Mouse (Mus musculus) common myeloid progenitor, adult 5-6 weeks (primary cell): ENCODE measurements around the gene Cib1. TPM values are rescaled to one million over a fixed set of nuclear protein-coding genes. Genes with fewer than 3 reads are reported as not detected.

Source experiments
- ATAC-seq: replicated peaks from 2 replicates; pipeline ENCODE4 v1.8.0; 2016; ENCODE audit warnings: low read depth, mild to moderate bottlenecking, moderate TSS enrichment, inconsistent platforms; ENCODE audit not compliant: poor library complexity, severe bottlenecking
- total RNA-seq: library from RNA; stranded (forward); fragments of 200-1000, 187-1606 nt; gene quantifications from 2 replicates; pipeline ENCODE4 v1.2.3, GENCODE M21; 2017

The Cib1 gene
- total RNA-seq = 35.9 and 42.2 TPM in 2 replicates

DNA sequence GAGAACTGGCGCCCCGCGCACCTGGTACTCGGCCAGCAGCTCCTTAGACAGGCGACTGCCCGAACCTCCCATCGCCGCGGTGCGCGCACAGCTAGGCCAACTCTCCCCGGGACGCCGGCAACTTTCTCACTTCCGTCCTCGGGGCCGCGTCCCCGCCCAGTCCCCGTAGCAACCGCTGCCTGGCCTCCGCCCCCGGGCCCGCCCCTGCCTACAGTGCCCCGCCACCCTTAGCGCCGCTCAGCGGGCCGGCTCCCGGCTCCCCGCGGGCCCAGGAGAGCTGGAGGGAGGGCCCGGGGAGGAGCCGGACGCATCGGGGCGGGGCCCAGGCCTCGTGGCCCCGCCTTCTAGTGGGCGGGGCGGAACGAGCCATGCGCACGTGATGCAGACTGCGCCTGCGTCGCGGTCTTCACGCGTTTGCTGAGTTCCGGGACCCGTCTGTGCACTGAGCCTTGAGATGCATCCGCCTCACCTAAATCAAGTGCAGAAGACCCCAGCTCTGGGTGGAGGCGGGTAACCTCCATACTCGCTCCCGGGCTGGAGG lies at the start of gene Cib1, which contains the start of gene Gdpgp1:
Gene Cib1, minus strand, starts transcription at position 325 of the 541 bp plus-strand sequence.
Gene Gdpgp1, plus strand, starts transcription at position 377 of the 541 bp plus-strand sequence.
- ATAC-seq = peak; percentile 92

DNA sequence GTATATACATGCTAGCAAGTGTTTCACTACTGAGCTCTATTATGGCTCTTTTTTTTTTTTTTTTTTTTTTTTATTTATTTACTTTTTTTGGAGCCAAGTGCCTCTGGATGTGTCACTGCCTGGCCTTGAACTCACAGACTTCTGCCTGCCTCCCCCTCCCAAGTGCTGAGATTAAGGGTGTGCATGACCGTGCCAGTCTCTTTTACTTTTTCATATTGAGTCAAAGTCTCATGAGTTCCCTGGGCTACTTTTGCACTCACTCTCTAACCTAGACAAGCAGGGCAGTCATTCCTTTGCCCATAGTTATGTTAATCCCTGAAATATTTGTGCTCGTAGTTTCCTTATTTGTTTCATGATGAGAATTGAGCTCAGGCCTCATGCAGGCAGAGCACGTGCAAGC lies 49.0 kb upstream of the Cib1 start:
- ATAC-seq = no peak

DNA sequence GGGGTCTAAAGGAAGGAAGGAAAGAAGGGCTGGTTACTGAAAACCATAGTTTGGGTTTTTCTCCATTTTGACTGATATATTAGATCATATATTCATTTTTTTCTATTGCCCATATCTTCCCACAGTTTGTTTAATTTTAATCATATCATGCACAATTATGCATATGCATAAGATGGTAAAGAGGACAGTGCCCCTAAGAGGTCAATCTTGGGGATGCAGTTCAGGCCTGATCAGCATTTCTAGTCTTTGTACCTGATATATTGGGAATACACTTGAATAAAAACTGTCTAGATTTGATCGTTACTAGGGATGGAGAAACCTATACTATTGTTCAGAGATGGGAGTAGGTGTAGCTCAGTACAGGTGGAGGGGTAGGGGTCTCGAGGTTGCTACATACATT lies 48.4 kb upstream of the Cib1 start:
- no peak for ATAC-seq

DNA sequence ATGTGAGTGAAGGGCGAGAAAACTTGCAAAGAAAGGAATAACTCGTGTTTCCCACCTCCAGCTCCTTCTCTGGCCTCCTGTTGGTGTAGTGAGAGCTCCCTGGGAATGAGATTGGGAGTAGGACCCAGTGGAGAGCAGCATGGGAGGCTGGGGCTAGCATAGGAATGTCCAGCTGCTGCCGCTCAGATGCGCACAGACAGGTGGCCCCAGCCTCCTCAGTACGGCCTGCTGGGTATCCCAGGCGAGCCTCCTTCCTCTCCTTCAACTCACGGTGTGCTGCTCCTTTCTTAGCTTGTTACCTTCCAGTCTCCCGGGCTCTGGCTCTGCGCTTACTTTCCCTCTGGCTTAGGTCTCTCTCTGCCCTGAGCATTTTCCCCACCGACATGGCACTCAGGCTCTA lies 47.4 kb upstream of the Cib1 start:
- ATAC-seq = no peak

DNA sequence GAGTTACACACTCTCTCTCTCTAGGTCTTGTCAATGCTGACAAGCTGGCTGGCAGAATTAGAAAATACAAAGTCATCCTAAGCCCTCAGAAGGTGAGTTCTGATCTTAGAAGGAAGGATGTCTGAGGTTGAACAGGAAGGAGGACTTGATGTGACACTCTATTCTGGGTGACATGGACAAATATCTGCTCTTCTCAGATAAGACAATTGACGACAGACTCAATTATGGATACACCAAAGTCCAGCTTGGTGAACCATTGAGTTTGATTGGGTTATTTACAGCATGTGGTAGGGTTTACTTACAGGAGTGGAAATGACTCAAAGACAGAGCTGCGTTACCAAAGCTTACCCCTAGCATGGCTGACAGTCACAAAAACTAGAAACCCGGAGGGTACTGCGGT lies 43.8 kb upstream of the Cib1 start:
- ATAC-seq = 0 out of 2 replicates have a peak, but pooled peaks have one; percentile 29

DNA sequence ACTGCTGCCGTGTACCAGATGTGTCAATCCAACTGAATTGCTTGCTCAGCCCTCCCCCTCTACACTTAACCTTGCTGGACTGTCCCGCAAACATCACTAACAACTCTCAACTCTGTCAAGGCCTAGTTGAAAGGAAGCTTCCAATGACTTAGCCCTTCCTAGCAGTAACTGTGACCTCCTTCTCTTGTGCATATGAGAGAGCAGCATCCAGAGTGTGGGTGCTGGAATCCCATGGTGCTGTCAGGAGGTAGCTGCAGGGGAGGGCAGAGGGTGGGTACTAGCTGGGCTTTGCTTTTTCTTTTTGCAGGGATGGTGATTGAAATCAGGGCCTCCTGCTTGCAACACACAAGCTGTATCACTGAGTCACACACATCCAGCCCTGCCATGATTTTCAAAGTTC lies 40.8 kb upstream of the Cib1 start:
- ATAC-seq = no peak

DNA sequence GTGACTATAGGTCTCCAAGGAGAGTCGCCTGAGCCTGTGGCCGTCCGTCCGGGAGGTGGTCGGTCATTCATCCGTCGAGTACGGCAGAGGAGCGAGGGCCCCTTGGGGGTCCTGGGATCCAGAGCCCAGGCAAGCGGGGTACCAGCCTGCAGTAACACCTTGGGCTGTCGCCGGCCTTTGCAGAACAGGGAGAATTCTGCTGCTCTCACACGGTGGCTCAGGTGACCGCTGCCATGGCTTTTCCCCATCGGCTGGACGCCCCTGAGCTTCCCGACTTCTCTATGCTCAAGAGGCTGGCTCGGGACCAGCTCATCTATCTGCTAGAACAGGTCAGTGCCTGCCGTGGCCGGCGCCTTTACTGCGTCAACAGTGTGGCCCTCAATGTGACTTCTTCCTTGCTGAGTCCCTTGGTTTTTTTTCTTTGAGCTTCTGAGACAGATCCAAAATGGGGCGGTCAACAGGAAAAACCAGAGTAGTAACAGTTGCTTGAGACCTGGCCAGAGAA lies 37.2 kb upstream of the Cib1 start:
- ATAC-seq = peak; percentile 37

DNA sequence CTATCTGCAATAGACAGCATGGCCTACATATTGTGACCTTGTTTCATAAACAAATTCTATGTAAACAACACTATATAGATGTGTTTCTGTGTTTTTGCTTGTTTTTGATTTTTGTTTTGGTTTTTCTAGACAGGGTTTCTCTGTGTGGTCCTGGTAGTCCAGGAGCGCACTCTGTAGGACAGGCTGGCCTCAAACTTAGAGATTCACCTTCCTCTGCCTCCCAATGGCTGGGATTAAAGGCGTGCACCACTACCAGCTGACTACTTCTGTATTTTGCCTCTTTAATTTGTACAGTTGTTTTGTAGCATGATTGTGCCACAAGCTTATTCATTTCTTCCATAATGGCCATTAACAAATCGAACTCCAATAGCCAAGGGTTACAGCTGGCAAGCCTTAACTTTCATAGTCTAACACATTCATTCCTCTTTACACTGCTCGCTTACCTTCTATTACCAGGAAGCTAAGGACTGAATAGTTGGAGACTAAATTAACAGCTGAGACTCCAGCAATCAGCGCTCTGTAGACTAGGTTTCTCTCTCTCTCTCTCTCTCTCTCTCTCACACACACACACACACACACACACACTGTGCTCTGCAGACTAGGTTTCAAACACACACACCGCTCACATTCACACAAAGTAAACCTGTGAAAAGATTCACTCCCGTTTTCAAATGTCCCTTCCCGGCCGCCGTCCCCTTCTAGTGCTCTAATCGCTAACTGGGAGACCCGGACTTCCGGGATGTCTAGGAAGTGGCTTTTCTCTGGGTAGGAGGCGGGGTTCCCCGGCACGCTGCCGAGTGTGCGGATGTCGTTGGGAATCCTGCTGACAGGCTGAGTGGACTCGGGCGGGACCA lies 36.5 kb upstream of the Cib1 start, which contains the start of gene Vps33b:
Gene Vps33b, plus strand, starts transcription at position 753 of the 854 bp plus-strand sequence.
- ATAC-seq = peak; percentile 97

DNA sequence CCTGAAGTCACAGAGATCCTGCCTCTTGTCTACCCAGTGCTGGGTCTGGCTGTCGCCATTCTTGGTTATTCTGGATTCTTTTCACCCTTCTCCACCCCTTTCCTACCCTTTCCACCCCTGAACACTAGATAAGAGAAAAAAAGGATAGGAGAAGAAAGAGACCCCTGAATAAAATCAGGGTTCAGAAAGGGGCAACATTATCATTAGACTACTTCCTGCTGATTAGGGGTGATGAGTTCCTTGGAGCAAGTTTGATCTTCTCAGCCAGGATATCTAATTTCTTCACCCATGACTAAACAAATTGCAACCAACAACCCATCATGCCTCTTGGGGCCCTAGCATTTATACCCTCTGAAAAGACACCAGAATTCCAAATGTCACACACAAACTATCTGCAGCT lies 35.2 kb upstream of the Cib1 start:
- no peak for ATAC-seq

DNA sequence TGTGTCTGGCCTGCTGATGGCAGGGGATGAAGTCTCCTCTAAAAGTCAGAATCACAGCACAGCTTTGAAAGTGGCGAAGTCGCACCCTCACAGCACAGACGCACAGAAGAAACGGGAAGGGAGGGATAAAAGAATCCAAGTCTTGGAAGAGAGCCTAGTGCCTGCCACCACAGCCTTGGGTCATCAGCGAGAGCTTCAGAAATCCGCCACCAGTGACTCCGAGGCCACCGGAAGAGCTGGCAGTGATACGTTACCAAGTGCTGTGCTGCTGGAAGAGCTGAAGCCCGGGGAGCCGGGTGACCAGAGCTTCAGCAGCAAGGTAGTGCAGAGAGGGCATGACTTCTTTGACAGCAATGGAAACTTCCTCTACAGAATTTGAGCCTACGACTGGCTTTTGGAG lies 32.0 kb upstream of the Cib1 start:
- ATAC-seq = no peak

DNA sequence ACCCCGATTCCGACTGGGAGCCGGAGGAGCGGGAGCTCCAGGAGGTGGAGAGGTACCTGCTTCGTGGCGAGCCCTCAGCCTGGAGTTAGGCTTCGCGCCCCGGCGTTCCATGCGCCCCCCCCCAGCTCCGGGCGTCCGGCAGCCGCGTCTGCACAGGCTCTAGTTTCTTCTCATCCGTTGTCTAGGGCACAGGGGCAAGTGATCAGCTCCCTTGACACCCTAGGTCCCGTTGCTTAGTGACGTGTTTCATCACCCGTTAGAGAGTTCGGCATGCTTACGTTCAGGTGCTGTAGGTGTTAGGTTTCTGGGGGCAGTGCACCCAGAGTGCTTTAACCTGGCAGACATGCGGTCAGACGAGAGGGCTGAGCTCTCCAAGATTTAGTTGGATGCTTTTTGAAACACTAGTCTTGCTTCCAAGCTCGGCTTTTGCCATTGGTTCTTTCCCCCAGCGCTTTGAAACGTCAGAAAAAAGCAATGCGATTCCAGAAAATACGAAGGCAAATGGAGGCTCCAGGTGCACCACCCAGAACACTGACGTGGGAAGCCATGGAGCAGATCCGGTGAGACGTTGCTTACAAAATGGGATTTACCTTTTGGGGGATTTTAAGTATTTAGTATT lies 28.9 kb upstream of the Cib1 start:
- no peak; the same call in 1 of the 2 replicates for ATAC-seq

DNA sequence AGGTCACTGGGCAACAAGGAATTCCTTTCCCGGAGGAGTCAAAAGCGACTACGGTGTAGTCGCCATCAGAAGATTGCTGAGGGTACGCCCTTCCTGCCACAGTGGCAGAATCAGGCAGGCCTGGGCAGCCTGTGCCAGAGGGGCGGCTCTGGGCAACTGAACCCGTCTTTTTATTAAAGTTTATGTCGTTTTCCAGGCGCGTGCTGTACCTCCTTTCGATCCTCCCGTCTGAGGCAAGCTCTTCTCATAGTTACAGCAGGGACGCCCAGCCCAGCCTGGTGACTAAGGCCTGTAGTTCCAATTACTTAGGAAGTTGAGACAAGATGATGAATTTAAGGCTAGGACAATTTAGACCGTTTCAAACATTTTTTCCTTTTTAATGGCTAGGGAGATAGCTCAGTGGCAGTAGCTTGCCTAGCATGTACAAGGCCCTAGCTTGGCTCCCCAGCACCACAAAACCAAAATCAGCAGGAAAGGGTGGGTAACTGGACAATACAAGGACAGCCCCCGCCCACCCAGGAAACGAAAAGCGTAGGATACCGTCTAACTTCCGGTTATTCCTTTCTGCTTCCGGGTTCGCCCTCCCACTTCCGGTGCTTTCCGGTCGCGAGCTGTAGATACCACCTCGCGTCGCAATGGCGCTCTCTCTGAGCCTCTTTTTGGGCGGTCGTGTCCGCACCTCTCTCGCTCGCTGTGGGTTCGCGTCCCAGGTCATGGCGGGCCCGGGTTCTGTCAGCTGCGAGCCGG lies 28.2 kb upstream of the Cib1 start, which contains the start of gene Ngrn:
Gene Ngrn, plus strand, starts transcription at position 591 of the 747 bp plus-strand sequence.
- peak; percentile 92 for ATAC-seq

DNA sequence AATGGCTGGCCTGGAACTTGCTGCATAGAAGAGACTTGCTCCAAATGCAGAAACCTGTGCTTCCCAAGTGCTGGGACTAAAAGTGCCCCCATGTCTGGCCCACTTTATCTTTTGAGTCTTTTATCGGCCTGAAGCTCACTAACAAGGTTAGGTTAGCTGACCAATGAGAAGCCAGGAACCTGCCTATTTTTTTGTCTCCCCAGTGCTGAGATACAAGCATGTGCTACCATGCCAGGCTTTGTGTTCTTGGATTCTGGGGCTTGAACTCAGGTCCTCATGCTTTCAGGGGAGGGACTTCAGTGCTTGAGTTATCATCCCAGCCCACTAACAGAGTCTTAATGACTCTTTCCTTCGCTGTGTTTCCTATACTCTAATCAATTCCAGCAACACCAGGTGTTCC lies 25.1 kb upstream of the Cib1 start:
- no peak for ATAC-seq

DNA sequence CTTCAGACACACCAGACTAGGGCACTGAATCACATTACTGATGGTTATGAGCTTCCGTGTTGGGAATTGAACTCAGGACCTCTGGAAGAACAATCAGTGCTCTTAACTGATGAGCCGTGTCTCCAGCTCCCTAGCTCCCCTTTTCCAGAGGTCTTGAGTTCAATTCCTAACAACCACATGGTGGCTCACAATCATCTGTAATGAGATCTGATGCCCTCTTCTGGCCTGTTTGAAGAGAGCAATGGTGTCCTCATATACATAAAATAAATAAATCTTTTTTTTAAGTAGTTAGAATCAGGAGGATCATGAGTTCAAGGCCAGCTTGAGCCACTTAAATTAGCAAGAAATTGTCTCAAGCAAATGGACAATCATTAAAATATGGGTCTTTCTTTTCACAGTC lies 23.4 kb upstream of the Cib1 start:
- no peak for ATAC-seq

DNA sequence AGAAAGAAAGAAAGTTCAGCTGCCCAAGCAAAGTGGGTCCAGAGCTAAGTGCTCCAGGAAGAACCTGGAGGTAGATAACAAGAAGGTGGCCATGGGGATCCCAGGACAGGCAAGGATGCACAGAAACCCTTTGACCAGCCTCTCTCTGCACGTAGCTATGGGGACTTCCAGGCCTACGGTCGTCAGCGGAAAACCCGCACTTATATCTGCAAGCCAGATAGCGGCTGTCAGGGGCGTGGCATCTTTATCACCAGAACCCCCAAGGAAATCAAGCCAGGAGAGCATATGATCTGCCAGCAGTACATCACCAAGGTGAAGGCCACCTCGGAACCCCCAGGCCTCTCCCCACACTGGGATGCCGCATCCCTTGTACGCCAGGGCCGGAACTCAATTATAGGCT lies 20.3 kb upstream of the Cib1 start:
- ATAC-seq = no peak

DNA sequence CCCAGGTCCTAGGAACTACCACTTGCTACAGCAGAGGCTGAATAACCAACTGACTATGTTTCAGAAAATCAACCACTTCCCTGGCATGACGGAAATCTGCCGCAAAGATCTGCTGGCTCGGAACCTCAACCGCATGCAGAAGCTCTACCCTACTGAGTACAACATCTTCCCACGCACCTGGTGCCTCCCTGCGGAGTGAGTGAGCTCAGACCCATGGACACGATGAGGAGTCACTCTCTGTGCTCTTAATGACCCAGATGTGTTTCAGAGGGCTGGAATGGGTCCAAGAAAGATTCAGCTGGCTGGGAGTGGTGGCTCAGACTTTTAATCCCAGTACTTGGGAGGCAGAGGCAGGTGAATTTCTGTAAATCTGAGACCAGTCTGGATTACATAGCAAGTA lies 19.8 kb upstream of the Cib1 start:
- no peak for ATAC-seq

DNA sequence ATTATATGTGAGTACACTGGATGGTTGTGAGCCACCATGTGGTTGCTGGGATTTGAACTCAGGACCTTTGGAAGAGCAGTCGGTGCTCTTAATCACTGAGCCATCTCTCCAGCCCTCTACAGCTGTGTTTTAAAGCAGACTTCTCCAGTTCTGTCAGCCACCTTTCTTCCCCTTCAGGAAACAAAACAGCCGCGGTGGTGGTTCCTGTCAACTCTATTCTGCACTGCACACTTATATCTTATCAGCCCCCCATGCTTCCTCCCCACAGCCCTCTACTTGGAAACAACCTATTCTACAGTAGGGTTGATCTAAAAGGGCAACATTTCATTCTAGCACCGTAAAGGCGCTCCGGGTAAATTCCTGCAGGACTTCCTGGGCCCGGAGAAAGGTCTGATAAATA lies 14.2 kb upstream of the Cib1 start:
- peak; percentile 45 for ATAC-seq

DNA sequence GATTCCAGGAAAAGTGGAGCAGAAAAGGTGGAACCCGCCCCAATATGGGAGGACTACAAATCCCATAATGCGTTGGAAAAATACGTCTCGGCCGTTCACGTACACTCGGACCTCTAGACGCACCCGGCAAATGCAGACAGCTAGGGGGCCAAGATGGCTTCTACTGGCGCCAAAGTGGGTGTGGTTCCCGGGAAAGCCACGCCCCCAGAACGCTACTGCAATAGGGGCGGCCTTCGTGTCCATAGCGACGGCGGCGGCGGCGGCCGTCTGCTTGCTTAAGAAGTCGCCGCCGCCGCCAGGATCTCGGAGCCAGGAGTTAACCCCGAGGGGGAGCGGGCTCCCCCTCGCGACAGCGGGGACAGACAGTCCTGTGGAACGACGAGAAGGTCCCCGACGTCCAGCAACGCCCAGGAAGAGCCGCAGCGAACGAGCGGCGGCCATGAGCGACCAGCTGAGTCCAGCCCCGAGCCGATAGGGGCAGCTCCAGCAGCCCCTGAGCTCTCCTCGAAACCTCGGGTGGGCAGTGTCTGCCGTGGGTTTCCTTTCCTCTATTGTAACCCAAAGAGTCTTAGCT lies 13.6 kb upstream of the Cib1 start, which contains the start of gene Ttll13:
Gene Ttll13, plus strand, starts transcription at position 229 of the 574 bp plus-strand sequence.
- ATAC-seq = peak; percentile 98

DNA sequence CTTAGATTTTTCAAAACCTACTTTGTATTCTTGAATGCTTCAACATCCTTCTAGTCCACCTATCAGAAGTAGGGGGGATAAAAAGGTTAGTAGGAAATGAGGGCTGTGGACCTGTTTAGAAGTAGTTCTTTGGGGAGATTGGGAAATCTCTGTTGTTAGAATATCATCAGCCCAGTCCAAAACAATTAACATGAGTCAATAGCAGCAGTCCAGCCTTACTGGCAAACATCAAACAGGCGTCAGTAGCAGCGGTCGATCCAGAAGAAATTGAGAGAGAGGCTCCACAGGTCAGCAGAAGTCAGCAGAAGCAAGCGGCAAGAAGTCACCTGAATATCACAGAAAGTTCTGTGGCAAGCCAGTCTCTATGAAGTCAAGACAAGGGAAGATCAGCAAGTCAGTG lies 12.2 kb upstream of the Cib1 start:
- no peak for ATAC-seq

DNA sequence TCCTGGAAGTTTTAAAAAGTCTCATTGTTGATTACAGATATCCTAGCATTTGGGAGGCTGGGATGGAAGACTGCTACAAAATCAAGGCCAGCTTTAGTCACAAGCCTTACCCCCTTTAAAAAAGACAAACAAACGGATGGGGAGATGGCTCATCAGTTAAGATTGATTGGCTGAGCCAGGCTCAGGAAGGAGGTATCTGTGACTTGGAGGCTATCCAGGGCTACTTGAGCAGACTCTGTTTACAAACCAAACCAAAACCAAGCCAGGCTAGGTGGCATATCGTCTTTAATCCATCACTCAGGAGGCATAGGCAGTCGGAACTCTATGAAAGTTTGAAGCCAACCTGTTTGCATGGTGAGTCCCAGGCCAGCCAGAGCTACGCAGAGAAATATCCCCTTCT lies 9.0 kb upstream of the Cib1 start:
- no peak for ATAC-seq
